Mouse (Mus musculus) CD4-positive, CD25-positive, alpha-beta regulatory T cell (primary cell): Measurements from ENCODE around the gene 4933416C03Rik. TPM values are rescaled to one million over a fixed set of nuclear protein-coding genes. Genes with fewer than 3 reads are reported as not detected.

Source experiments
- polyA plus RNA-seq: library from polyadenylated mRNA; unstranded; fragments of 100-300 nt; shearing (Covaris generic); gene quantifications from one replicate; pipeline ENCODE4 v1.2.1, GENCODE M21; 2017

Gene 4933416C03Rik
- polyA plus RNA-seq: not detected

DNA sequence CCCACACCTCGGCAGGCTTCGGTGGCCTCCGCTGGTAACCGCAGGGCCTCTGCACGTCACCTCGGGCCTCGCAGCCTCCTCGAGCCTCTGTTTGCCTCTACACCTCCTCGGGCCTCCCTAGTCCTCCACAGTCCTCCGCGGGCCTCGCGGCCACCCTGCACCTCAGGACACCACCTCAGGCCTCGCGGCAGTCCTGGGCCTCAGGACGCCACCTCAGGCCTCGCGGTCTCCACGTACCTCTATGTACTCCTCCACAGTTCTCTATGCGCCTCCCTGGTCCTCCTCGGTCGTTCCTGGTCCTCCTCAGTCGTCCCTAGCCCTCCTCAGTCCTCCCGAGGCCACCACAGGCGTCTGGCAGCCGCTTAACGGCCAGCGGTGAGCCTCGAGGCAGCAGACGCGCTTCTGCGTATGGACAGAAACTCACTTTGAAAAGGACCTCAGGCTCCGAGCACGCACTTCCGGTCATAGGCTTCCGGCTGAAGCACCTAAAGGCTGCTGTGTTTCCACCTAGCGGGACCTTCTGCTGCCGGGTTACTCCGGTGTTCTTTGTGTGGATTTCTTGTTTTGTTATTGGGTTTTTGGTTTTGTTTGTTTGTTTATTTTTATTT is at the start of gene 4933416C03Rik:
Gene 4933416C03Rik (minus strand): TSS at position 51 of the 608 bp plus-strand sequence.

Other genes starting within 250 kb of the 4933416C03Rik start
- 0.10 TPM for gene Ptprr, start 95.7 kb downstream of the 4933416C03Rik start, polyA plus RNA-seq
- gene Ptprb, start 161.6 kb upstream of the 4933416C03Rik start, polyA plus RNA-seq: not detected